Mouse (Mus musculus) liver, embryonic 15.5 days (tissue): Measurements from ENCODE around the gene Gm10322. TPM values are rescaled to one million over a fixed set of nuclear protein-coding genes. Genes with fewer than 3 reads are reported as not detected.
A peak's percentile ranks its signal among the peaks of the same experiment; 100 is the strongest.

Source experiments
- ATAC-seq: fragments of 200-750 bp; cut with Nextera tagmentation; 2 replicates; pipeline ENCODE4 v1.8.0; 2017; ENCODE audit warnings: moderate number of reproducible peaks, mild to moderate bottlenecking, moderate library complexity; ENCODE audit not compliant: insufficient read depth
- H3K27ac ChIP-seq: fragments of 300-500 bp; sonication (generic); replicated peaks from 2 replicates; pipeline ENCODE4 v1.5.1; 2015; ENCODE audit warnings: mild to moderate bottlenecking, inconsistent platforms
- H3K27me3 ChIP-seq: fragments of 300-500 bp; sonication (generic); 2 replicates; pipeline ENCODE4 v1.6.1; 2015; ENCODE audit warnings: mild to moderate bottlenecking, inconsistent platforms
- H3K36me3 ChIP-seq: fragments of 300-500 bp; sonication (generic); replicated peaks from 2 replicates; pipeline ENCODE4 v1.6.1; 2015; ENCODE audit warnings: moderate library complexity, mild to moderate bottlenecking, inconsistent platforms
- H3K4me1 ChIP-seq: fragments of 300-500 bp; sonication (generic); replicated peaks from 2 replicates; pipeline ENCODE4 v1.6.1; 2015; ENCODE audit warnings: inconsistent platforms
- H3K4me2 ChIP-seq: fragments of 300-500 bp; sonication (generic); 2 replicates; pipeline ENCODE4 v1.6.1; 2015; ENCODE audit warnings: moderate library complexity, mild to moderate bottlenecking, inconsistent platforms
- H3K4me3 ChIP-seq: fragments of 300-500 bp; sonication (generic); replicated peaks from 2 replicates; pipeline ENCODE4 v1.5.1; 2015; ENCODE audit warnings: mild to moderate bottlenecking, inconsistent platforms
- H3K9ac ChIP-seq: fragments of 300-500 bp; sonication (generic); 2 replicates; pipeline ENCODE4 v1.6.1; 2015; ENCODE audit warnings: moderate library complexity, mild to moderate bottlenecking, inconsistent platforms
- H3K9me3 ChIP-seq: fragments of 300-500 bp; sonication (generic); replicated peaks from 2 replicates; pipeline ENCODE4 v1.6.1; 2016; ENCODE audit warnings: inconsistent platforms
- WGBS: fragments of 180-500 bp; shearing (Covaris S2); methylation state at CpG from one replicate; pipeline ENCODE4 v1.1.7; 2015; ENCODE audit warnings: mixed read lengths; ENCODE audit not compliant: insufficient replicate concordance; 5-methylcytosine and 5-hydroxymethylcytosine counted together
- polyA plus RNA-seq: library from polyadenylated mRNA; unstranded; fragments of >200 nt; fragmentation: Nextera tagmentation; extraction: Ambion mirVana; gene quantifications from 2 replicates; pipeline ENCODE4 v1.2.1, GENCODE M21; 2015

Gm10322 gene
- polyA plus RNA-seq, 1 experiment from 2014 or later = not detected

- H3K36me3 ChIP-seq = no peaks in the 10 kb centered on the region
- ATAC-seq = no peak
- no peak overlapping the region for H3K4me2 ChIP-seq
- no peaks in the 10 kb centered on the region for H3K27me3 ChIP-seq
- WGBS = 71% methylated on average over 8 of the region's 8 CpGs
- H3K4me3 ChIP-seq = no peak overlapping the region
- peaks cover 4% of the 10 kb centered on the region for H3K4me1 ChIP-seq
- no peak overlapping the region for H3K27ac ChIP-seq
- no peak overlapping the region for H3K9ac ChIP-seq
- H3K9me3 ChIP-seq = no peaks in the 10 kb centered on the region
Measured at GRCm38 (mm10) chr10:59602043-59602442, 13.8 kb upstream of the Gm10322 start.

GRCm38 (mm10) chr10:59602891-59603290 is 13.0 kb upstream of the Gm10322 start:
- Histone ChIP-seq H3K36me3 (no peaks in the 10 kb centered on the region), H3K4me2 (no peak overlapping the region), H3K9ac (no peak overlapping the region), H3K27ac (no peak overlapping the region), H3K27me3 (no peaks in the 10 kb centered on the region), H3K9me3 (no peaks in the 10 kb centered on the region), H3K4me3 (no peak overlapping the region), H3K4me1 (peaks cover 4% of the 10 kb centered on the region)
- 75% methylated on average over 14 of the region's 14 CpGs for WGBS
- ATAC-seq = no peak

GRCm38 (mm10) chr10:59603843-59604242 is 12.0 kb upstream of the Gm10322 start:
- Histone ChIP-seq H3K27me3 (no peaks in the 10 kb centered on the region), H3K4me2 (no peak overlapping the region), H3K4me3 (no peak overlapping the region), H3K9me3 (no peaks in the 10 kb centered on the region), H3K36me3 (no peaks in the 10 kb centered on the region), H3K27ac (no peak overlapping the region), H3K9ac (no peak overlapping the region), H3K4me1 (peaks cover 4% of the 10 kb centered on the region)
- ATAC-seq = no peak
- WGBS = 50% methylated on average over 5 of the region's 5 CpGs

GRCm38 (mm10) chr10:59604879-59605464 is 10.9 kb upstream of the Gm10322 start:
- ATAC-seq = no peak
- Histone ChIP-seq H3K4me1 (peaks cover 4% of the 10 kb centered on the region), H3K36me3 (no peaks in the 10 kb centered on the region), H3K9ac (no peak overlapping the region), H3K27ac (no peak overlapping the region), H3K4me3 (no peak overlapping the region), H3K4me2 (no peak overlapping the region), H3K27me3 (no peaks in the 10 kb centered on the region), H3K9me3 (no peaks in the 10 kb centered on the region)
- 59% methylated on average over 11 of the region's 11 CpGs for WGBS

GRCm38 (mm10) chr10:59613276-59613675 is 2.6 kb upstream of the Gm10322 start:
- H3K9me3 ChIP-seq = no peaks in the 10 kb centered on the region
- peaks cover 31% of the 10 kb centered on the region for H3K4me1 ChIP-seq
- H3K27ac ChIP-seq = no peak overlapping the region
- H3K36me3 ChIP-seq = no peaks in the 10 kb centered on the region
- no peak overlapping the region for H3K9ac ChIP-seq
- H3K4me2 ChIP-seq = no peak overlapping the region
- no peak overlapping the region for H3K4me3 ChIP-seq
- no peaks in the 10 kb centered on the region for H3K27me3 ChIP-seq
- no peak for ATAC-seq
- 60% methylated on average over 5 of the region's 5 CpGs for WGBS

GRCm38 (mm10) chr10:59614141-59614540 is 1.7 kb upstream of the Gm10322 start:
- no peak for ATAC-seq
- H3K9ac ChIP-seq = no peak overlapping the region

GRCm38 (mm10) chr10:59615411-59615810 is 452 bp upstream of the Gm10322 start:
- Histone ChIP-seq H3K27me3 (no peaks in the 10 kb centered on the region), H3K36me3 (no peaks in the 10 kb centered on the region), H3K4me3 (peak overlapping the region; percentile 90), H3K27ac (no peak overlapping the region), H3K9me3 (no peaks in the 10 kb centered on the region), H3K4me2 (peak overlapping the region; percentile 87), H3K9ac (peak overlapping the region; percentile 91), H3K4me1 (peaks cover 31% of the 10 kb centered on the region)
- no peak for ATAC-seq
- WGBS = 42% methylated on average over 5 of the region's 5 CpGs

More at GRCm38 (mm10) chr10:59614141-59614540, 1.7 kb upstream of the Gm10322 start:
- H3K4me2 ChIP-seq = 0 out of 2 replicates have a peak overlapping the region, but pooled peaks have one; percentile 4
- H3K9me3 ChIP-seq = no peaks in the 10 kb centered on the region
- H3K27ac ChIP-seq = no peak overlapping the region
- peaks cover 31% of the 10 kb centered on the region for H3K4me1 ChIP-seq
- H3K36me3 ChIP-seq = no peaks in the 10 kb centered on the region
- no peaks in the 10 kb centered on the region for H3K27me3 ChIP-seq
- 77% methylated on average over 5 of the region's 5 CpGs for WGBS
- H3K4me3 ChIP-seq = no peak overlapping the region

GRCm38 (mm10) chr10:59616522-59616921 is 659 bp downstream of the Gm10322 start, which contains the start of gene Mcu:
Mcu (minus strand) TSS chr10:59616692.
- peak; percentile 99 for ATAC-seq
- Histone ChIP-seq H3K4me3 (peak within 1 kb of the TSS; percentile 90), H3K4me1 (peaks cover 31% of the 10 kb centered on the region), H3K4me2 (peak within 1 kb of the TSS; percentile 87), H3K9me3 (no peaks in the 10 kb centered on the region), H3K27ac (peak within 1 kb of the TSS; percentile 86), H3K36me3 (no peaks in the 10 kb centered on the region), H3K27me3 (no peaks in the 10 kb centered on the region), H3K9ac (peak within 1 kb of the TSS; percentile 91)
- 1% methylated on average over 36 of the region's 36 CpGs for WGBS

- no peaks in the 10 kb centered on the region for H3K9me3 ChIP-seq
- H3K27me3 ChIP-seq = no peaks in the 10 kb centered on the region
- 77% methylated on average over 7 of the region's 7 CpGs for WGBS
- H3K4me3 ChIP-seq = no peak overlapping the region
- H3K9ac ChIP-seq = no peak overlapping the region
- H3K36me3 ChIP-seq = no peaks in the 10 kb centered on the region
- H3K4me2 ChIP-seq = no peak overlapping the region
- no peak for ATAC-seq
- H3K27ac ChIP-seq = no peak overlapping the region
- H3K4me1 ChIP-seq = peaks cover 31% of the 10 kb centered on the region
Measured at GRCm38 (mm10) chr10:59617776-59618175, 1.9 kb downstream of the Gm10322 start.

- Histone ChIP-seq H3K4me1 (peaks cover 6% of the 10 kb centered on the region), H3K27ac (no peak overlapping the region), H3K4me2 (no peak overlapping the region), H3K9ac (no peak overlapping the region), H3K9me3 (no peaks in the 10 kb centered on the region), H3K27me3 (no peaks in the 10 kb centered on the region), H3K4me3 (no peak overlapping the region), H3K36me3 (no peaks in the 10 kb centered on the region)
- no peak for ATAC-seq
- WGBS = 21% methylated on average over 10 of the region's 10 CpGs
Measured at GRCm38 (mm10) chr10:59621355-59621754, 5.5 kb downstream of the Gm10322 start.

- no peak overlapping the region for H3K9ac ChIP-seq
- no peaks in the 10 kb centered on the region for H3K36me3 ChIP-seq
- H3K27ac ChIP-seq = no peak overlapping the region
- H3K4me2 ChIP-seq = no peak overlapping the region
- H3K4me3 ChIP-seq = no peak overlapping the region
- H3K27me3 ChIP-seq = no peaks in the 10 kb centered on the region
- ATAC-seq = no peak
- H3K9me3 ChIP-seq = no peaks in the 10 kb centered on the region
- no peaks in the 10 kb centered on the region for H3K4me1 ChIP-seq
- 41% methylated on average over 5 of the region's 5 CpGs for WGBS
Measured at GRCm38 (mm10) chr10:59623496-59623895, 7.6 kb downstream of the Gm10322 start.
